Comparison of ENCODE assay signal across 22 mouse cellular contexts in the genomic region with DNA sequence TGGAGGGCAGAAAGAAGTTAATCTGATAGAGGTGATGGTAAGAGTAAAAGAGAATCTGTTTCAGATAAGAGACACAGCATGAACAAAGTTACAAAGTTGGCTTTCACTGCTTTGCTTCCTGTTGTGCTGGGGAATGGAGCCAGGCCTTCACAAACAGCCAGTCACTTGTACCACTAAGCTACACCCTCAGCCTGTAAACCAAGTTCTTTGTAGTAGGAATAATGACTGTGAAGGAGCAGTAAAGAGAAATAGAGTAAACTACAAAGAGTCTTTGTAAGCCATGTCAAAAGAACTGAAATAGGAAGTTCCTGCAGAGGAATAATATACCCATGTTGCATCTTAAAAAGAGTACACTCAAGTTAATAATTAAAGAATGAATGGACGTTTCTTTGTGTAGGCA. TPM values are rescaled to one million over a fixed set of nuclear protein-coding genes. Genes with fewer than 3 reads are reported as not detected.
DNase-seq lines count a peak whose midpoint lies in the region; ATAC-seq and TF ChIP-seq lines count a peak whose summit lies in the region.
"Had no signal": no experiment of that assay in that cellular context is flagged by ENCODE, and none has a peak within 500 bp of the region (broad histone marks: within the 10 kb centered on the region; RNA-seq: fewer than 3 reads in every experiment).

No protein-coding gene starts in this region.

- no peaks in the 10 kb centered on the region for H3K9me3 ChIP-seq in forebrain, postnatal 0 days (ENCODE audit: low read length)
- no peaks in the 10 kb centered on the region for H3K9me3 ChIP-seq in forebrain, embryonic 13.5 days (replicated peaks)
- H3K9me3 ChIP-seq: embryonic facial prominence, embryonic 15.5 days; forebrain, embryonic 10.5 days; G1E; heart, embryonic 12.5 days; intestine, embryonic 15.5 days had no signal

- H3K36me3 ChIP-seq in forebrain, postnatal 0 days (ENCODE audit: insufficient read depth): no peaks in the 10 kb centered on the region
- no peaks in the 10 kb centered on the region for H3K36me3 ChIP-seq in forebrain, embryonic 13.5 days (ENCODE audit: poor library complexity, severe bottlenecking)
- H3K36me3 ChIP-seq: embryonic facial prominence, embryonic 15.5 days; forebrain, embryonic 10.5 days; heart, embryonic 12.5 days; intestine, embryonic 15.5 days had no signal

- no peaks in the 10 kb centered on the region for H3K4me1 ChIP-seq in forebrain, postnatal 0 days (ENCODE audit: insufficient read depth)
- no peaks in the 10 kb centered on the region for H3K4me1 ChIP-seq in forebrain, embryonic 13.5 days
- H3K4me1 ChIP-seq: embryonic facial prominence, embryonic 15.5 days; forebrain, embryonic 10.5 days; heart, embryonic 12.5 days; intestine, embryonic 15.5 days had no signal

- peak; percentile 17 for DNase-seq in cerebellum, adult 9-10 months
- DNase-seq in forebrain, postnatal 0 days: peak; percentile 1
- peak; percentile 5 for DNase-seq in layer of hippocampus, adult 9-11 months
- no peak for DNase-seq in layer of hippocampus, adult 18-20 months (ENCODE audit: low spot score in 2 of 2)
- DNase-seq in right cerebral cortex, postnatal 10 days (ENCODE audit: low spot score in 2 of 2): peak; percentile 24 to 33
- DNase-seq in right cerebral cortex, adult 18-20 months: no peak
- DNase-seq: adrenal gland, adult 8-10 months; adrenal gland, postnatal 36 days; B cell, adult 2 months; cerebellum, adult 8-10 months; embryo, embryonic 11 days; gastrocnemius, adult 2 months; gastrocnemius, postnatal 25 days had no signal

- no peak overlapping the region for H3K4me2 ChIP-seq in forebrain, postnatal 0 days (ENCODE audit: low read depth)
- no peak overlapping the region for H3K4me2 ChIP-seq in forebrain, embryonic 13.5 days
- H3K4me2 ChIP-seq: embryonic facial prominence, embryonic 15.5 days; heart, embryonic 12.5 days; intestine, embryonic 15.5 days had no signal

- no peak for TF ChIP-seq CTCF in forebrain, postnatal 0 days (IDR thresholded peaks at IDR 0.05; ENCODE audit: low read depth)

- H3K27ac ChIP-seq in forebrain, postnatal 0 days (ENCODE audit: low read depth, low read length): no peak overlapping the region
- no peak overlapping the region for H3K27ac ChIP-seq in forebrain, embryonic 13.5 days
- H3K27ac ChIP-seq: embryonic facial prominence, embryonic 15.5 days; forebrain, embryonic 10.5 days; gastrocnemius, adult 2 months; intestine, embryonic 15.5 days had no signal

- 29% methylated on average over 1 of the region's 1 CpGs for WGBS in forebrain, postnatal 0 days
- WGBS in forebrain, embryonic 13.5 days: 33% methylated on average over 1 of the region's 1 CpGs

- H3K27me3 ChIP-seq in forebrain, postnatal 0 days (ENCODE audit: insufficient read depth, low read length): no peaks in the 10 kb centered on the region; the same call in 1 of the 2 replicates
- H3K27me3 ChIP-seq in forebrain, embryonic 13.5 days: peaks cover 4% of the 10 kb centered on the region; the same call in 1 of the 2 replicates
- H3K27me3 ChIP-seq: heart, embryonic 12.5 days; intestine, embryonic 15.5 days had no signal

- no peak overlapping the region for H3K9ac ChIP-seq in forebrain, postnatal 0 days
- H3K9ac ChIP-seq in forebrain, embryonic 13.5 days: no peak overlapping the region
- H3K9ac ChIP-seq: embryonic facial prominence, embryonic 15.5 days; heart, embryonic 12.5 days; intestine, embryonic 15.5 days had no signal

- H3K4me3 ChIP-seq in forebrain, postnatal 0 days (ENCODE audit: low read depth, low read length): no peak overlapping the region
- H3K4me3 ChIP-seq in forebrain, embryonic 13.5 days: no peak overlapping the region
- H3K4me3 ChIP-seq: embryonic facial prominence, embryonic 15.5 days; erythroblast, embryonic 14.5 days; forebrain, embryonic 10.5 days; gastrocnemius, adult 2 months; heart, embryonic 12.5 days; intestine, embryonic 15.5 days had no signal

- ATAC-seq in cerebellum, adult (ENCODE audit: insufficient number of reproducible peaks, low FRiP score, low TSS enrichment): no peak
- no peak for ATAC-seq in forebrain, postnatal 0 days
- ATAC-seq in forebrain, embryonic 13.5 days: no peak
- ATAC-seq: CD4-positive, CD25-positive, alpha-beta regulatory T cell, adult 4 months; intestine, embryonic 15.5 days had no signal

RNA-seq across cellular contexts. Expression of a gene that starts 55.5 kb away (rescaled TPM):
- 5.4 and 7.9 TPM in 2 replicates for total RNA-seq in forebrain, postnatal 0 days (2014; rRNA removed)
- 1.9 and 3.7 TPM in 2 replicates for polyA plus RNA-seq in forebrain, postnatal 0 days (2015; fragmentation: Nextera tagmentation; extraction: Ambion mirVana)
- polyA plus RNA-seq in forebrain, embryonic 13.5 days (2015; fragmentation: Nextera tagmentation; extraction: Ambion mirVana): 4.8 and 5.6 TPM in 2 replicates
- 10 to 100 TPM; 22.3 to 24.3 TPM for total RNA-seq in layer of hippocampus, adult 18-20 months (2021)
- polyA plus RNA-seq: erythroblast, embryonic 14.5 days had no signal

Comparison
In these comparisons a context has a peak if more than half of its experiments do, and no peak if none do; other contexts are left out.
1. DNase-seq: peak in cerebellum, adult 9-10 months (single experiment), forebrain, postnatal 0 days (single experiment), layer of hippocampus, adult 9-11 months (single experiment) and right cerebral cortex, postnatal 10 days (2 of 2); none in layer of hippocampus, adult 18-20 months (0 of 2) and right cerebral cortex, adult 18-20 months (single experiment).